Mouse (Mus musculus) skeletal muscle tissue, adult 2 months (tissue): Measurements from ENCODE around the gene Cabin1.
"Not testable (repeated sequence)": the region's sequence is repeated elsewhere in the genome, so short reads cannot be mapped to it uniquely, and the experiment has no call there.

Source experiments
- DNase-seq: peaks from one replicate; pipeline ENCODE4 v3.0.0-alpha.2; 2012; ENCODE audit warnings: low read depth, low spot score

Cabin1 gene

GRCm38 (mm10) chr10:75767756-75768155 is 3.6 kb upstream of the Cabin1 start:
- not testable (repeated sequence) for DNase-seq

GRCm38 (mm10) chr10:75766856-75767255 is 2.7 kb upstream of the Cabin1 start:
- DNase-seq: no peak

- peak; percentile 70 for DNase-seq
These were observed 655 bp upstream of the Cabin1 start for GRCm38 (mm10) chr10:75764519-75765473.

GRCm38 (mm10) chr10:75762413-75762812 is 1.7 kb downstream of the Cabin1 start:
- DNase-seq: no peak

GRCm38 (mm10) chr10:75760311-75760710 is 3.8 kb downstream of the Cabin1 start:
- no peak for DNase-seq

GRCm38 (mm10) chr10:75756719-75757118 is 7.4 kb downstream of the Cabin1 start:
- no peak for DNase-seq

- DNase-seq: peak; percentile 66
These were observed 20.1 kb downstream of the Cabin1 start for GRCm38 (mm10) chr10:75744017-75744416.

GRCm38 (mm10) chr10:75743369-75743768 is 20.8 kb downstream of the Cabin1 start:
- no peak for DNase-seq

GRCm38 (mm10) chr10:75740866-75741265 is 23.3 kb downstream of the Cabin1 start:
- DNase-seq: peak; percentile 30

GRCm38 (mm10) chr10:75725449-75725848 is 38.7 kb downstream of the Cabin1 start:
- DNase-seq: no peak

GRCm38 (mm10) chr10:75720215-75720614 is 43.9 kb downstream of the Cabin1 start:
- no peak for DNase-seq

- no peak for DNase-seq
These were observed 49.3 kb downstream of the Cabin1 start for GRCm38 (mm10) chr10:75714795-75715194.

- DNase-seq: no peak
These were observed 51.1 kb downstream of the Cabin1 start for GRCm38 (mm10) chr10:75713026-75713425.

GRCm38 (mm10) chr10:75710210-75710609 is 53.9 kb downstream of the Cabin1 start:
- DNase-seq: no peak

- no peak for DNase-seq
These were observed 54.9 kb downstream of the Cabin1 start for GRCm38 (mm10) chr10:75709261-75709660.

GRCm38 (mm10) chr10:75708633-75708992 is 55.5 kb downstream of the Cabin1 start:
- no peak for DNase-seq

GRCm38 (mm10) chr10:75707901-75708632 is 56.1 kb downstream of the Cabin1 start:
- DNase-seq: no peak

GRCm38 (mm10) chr10:75706632-75707216 is 57.4 kb downstream of the Cabin1 start:
- DNase-seq: no peak

- no peak for DNase-seq
These were observed 58.3 kb downstream of the Cabin1 start for GRCm38 (mm10) chr10:75705681-75706400.

GRCm38 (mm10) chr10:75704212-75705185 is 59.6 kb downstream of the Cabin1 start:
- DNase-seq: peak; percentile 91
